Comparison of ENCODE assay signal across 28 mouse cellular contexts in the genomic region with DNA sequence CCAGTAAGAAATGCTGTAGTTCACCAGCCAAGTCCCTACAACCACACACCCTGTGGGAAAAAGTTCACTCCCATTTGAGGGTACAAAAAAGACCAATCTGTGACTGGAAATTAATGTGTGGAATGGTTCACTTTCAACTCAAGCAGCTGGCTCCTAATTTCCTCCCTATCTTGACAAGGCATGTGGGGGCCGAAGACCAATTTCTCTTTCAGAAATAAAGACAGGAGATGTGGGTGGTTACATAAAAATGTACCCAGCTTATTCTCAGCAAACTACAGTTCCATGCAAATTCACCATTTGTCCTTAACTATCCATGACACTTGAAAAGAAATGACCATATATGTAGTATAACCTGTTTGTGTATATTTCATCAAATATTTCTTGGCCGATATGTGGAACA. TPM values are rescaled to one million over a fixed set of nuclear protein-coding genes. Genes with fewer than 3 reads are reported as not detected.
DNase-seq lines count a peak whose midpoint lies in the region; ATAC-seq and TF ChIP-seq lines count a peak whose summit lies in the region.
"Had no signal": no experiment of that assay in that cellular context is flagged by ENCODE, and none has a peak within 500 bp of the region (broad histone marks: within the 10 kb centered on the region; RNA-seq: fewer than 3 reads in every experiment).

No protein-coding gene starts in this region.

- peak overlapping the region; percentile 73 for H3K27ac ChIP-seq in left cerebral cortex, adult 2 months
- H3K27ac ChIP-seq: forebrain, embryonic 12.5 days; forebrain, embryonic 15.5 days; heart, adult 2 months; heart, embryonic 10.5 days; heart, embryonic 13.5 days; hindbrain, postnatal 0 days had no signal

- ATAC-seq in frontal cortex, adult (ENCODE audit: low TSS enrichment) = peak; percentile 66; the same call in 1 of the 2 replicates
- ATAC-seq: activated CD4-positive, CD25-positive, alpha-beta regulatory T cell, adult 4 months; forebrain, embryonic 15.5 days; hindbrain, postnatal 0 days; inflammation-experienced regulatory T-cells, adult 6 months had no signal

- DNase-seq in frontal cortex, postnatal 10 days (ENCODE audit: low spot score in 2 of 2) = no peak
- no peak for DNase-seq in left cerebral cortex, adult 2 months (ENCODE audit: extremely low spot score in 1 of 2, low spot score in 2 of 2)
- no peak for DNase-seq in left cerebral cortex, adult 18-20 months (ENCODE audit: low spot score in 2 of 2)
- DNase-seq in right cerebral cortex, adult 18-20 months = peak; percentile 49
- DNase-seq in right cerebral cortex, postnatal 14 days = no peak
- DNase-seq in telencephalon, adult 2 months (ENCODE audit: low read depth, low spot score) = peak; percentile 57
- DNase-seq in kidney, adult 18-20 months = no peak
- DNase-seq: adrenal gland, postnatal 10 days; adrenal gland, postnatal 36 days; cerebellum, adult 11 months; cerebellum, adult 2 months; cerebellum, adult 9-11 months; cerebellum, postnatal 25 days; gastrocnemius, postnatal 10 days; gastrocnemius, postnatal 36 days; heart, postnatal 4 days had no signal

- no peak overlapping the region for H3K4me3 ChIP-seq in left cerebral cortex, adult 2 months
- H3K4me3 ChIP-seq: forebrain, embryonic 12.5 days; forebrain, embryonic 15.5 days; heart, adult 2 months; heart, embryonic 10.5 days; heart, embryonic 13.5 days had no signal

- intact Hi-C loops in left cerebral cortex, adult 2 months (cut with DNase I) = loop anchor here (2.0 to 5.0 kb wide), 2 partner anchors 18 to 110 kb away; no protein-coding TSS in a partner anchor

- no peak for TF ChIP-seq CTCF in left cerebral cortex, adult 2 months (IDR thresholded peaks at IDR 0.05)

RNA-seq across cellular contexts. Expression of gene Plekhs1, which starts 9.0 kb away (rescaled TPM):
- total RNA-seq in left cerebral cortex, adult 2 months (2021) = under 1 TPM; 0.72 to 0.89 TPM
- total RNA-seq in left cerebral cortex, adult 18-20 months (2021) = under 1 TPM; 0.77 to 0.91 TPM
- total RNA-seq: common myeloid progenitor, adult 5-6 weeks; gastrocnemius, adult 18-20 months; granulocyte monocyte progenitor cell, adult 5-6 weeks; hindbrain, postnatal 0 days had no signal

RNA-seq across cellular contexts. Expression of gene Casp7, which starts 55.5 kb away (rescaled TPM):
- total RNA-seq in left cerebral cortex, adult 2 months (2021) = 1 to 10 TPM; 3.9 to 4.1 TPM
- 1 to 10 TPM; 2.9 to 3.1 TPM for total RNA-seq in left cerebral cortex, adult 18-20 months (2021)

Comparison
In these comparisons a context has a peak if more than half of its experiments do, and no peak if none do; other contexts are left out.
1. DNase-seq: peak in right cerebral cortex, adult 18-20 months (single experiment) and telencephalon, adult 2 months (single experiment); none in frontal cortex, postnatal 10 days (0 of 2), left cerebral cortex, adult 2 months (0 of 2), left cerebral cortex, adult 18-20 months (0 of 2), right cerebral cortex, postnatal 14 days (single experiment) and kidney, adult 18-20 months (single experiment).